27 mouse cellular contexts compared by ENCODE assay signal in genomic region chr17:26795386-26795785, GRCm38 (mm10). TPM values are rescaled to one million over a fixed set of nuclear protein-coding genes. Genes with fewer than 3 reads are reported as not detected.
"Had no signal": no experiment of that assay in that cellular context is flagged by ENCODE, and none has a peak within 500 bp of the region (broad histone marks: within the 10 kb centered on the region; RNA-seq: fewer than 3 reads in every experiment).

No protein-coding gene starts in this region.

- H3K4me3 ChIP-seq: gastrocnemius, adult 2 months; heart, adult 2 months; hindbrain, embryonic 10.5 days; hindbrain, embryonic 12.5 days; intestine, embryonic 15.5 days; layer of hippocampus, adult 2 months; left cerebral cortex, adult 2 months; limb, embryonic 10.5 days; limb, embryonic 12.5 days; liver, embryonic 13.5 days; liver, embryonic 15.5 days had no signal

- H3K4me2 ChIP-seq: hindbrain, embryonic 12.5 days; hindbrain, embryonic 14.5 days; intestine, embryonic 15.5 days; limb, embryonic 12.5 days; liver, embryonic 11.5 days; liver, embryonic 13.5 days; liver, embryonic 15.5 days had no signal

- ATAC-seq: hindbrain, embryonic 16.5 days; inflammation-experienced regulatory T-cells, adult 6 months; intestine, postnatal 0 days had no signal

- H3K9me3 ChIP-seq: hindbrain, embryonic 10.5 days; hindbrain, embryonic 12.5 days; intestine, embryonic 15.5 days; limb, embryonic 10.5 days; limb, embryonic 12.5 days; liver, embryonic 13.5 days; liver, embryonic 15.5 days had no signal

- H3K4me1 ChIP-seq: hindbrain, embryonic 10.5 days; hindbrain, embryonic 12.5 days; limb, embryonic 10.5 days; limb, embryonic 12.5 days; liver, embryonic 13.5 days; liver, embryonic 15.5 days had no signal

- H3K27me3 ChIP-seq: hindbrain, embryonic 12.5 days; intestine, embryonic 15.5 days; liver, embryonic 13.5 days had no signal

- H3K9ac ChIP-seq: hindbrain, embryonic 12.5 days; hindbrain, embryonic 14.5 days; intestine, embryonic 15.5 days; limb, embryonic 12.5 days; liver, embryonic 13.5 days; liver, embryonic 15.5 days had no signal

- H3K27ac ChIP-seq: gastrocnemius, adult 2 months; heart, adult 2 months; hindbrain, embryonic 10.5 days; hindbrain, embryonic 12.5 days; hindbrain, embryonic 14.5 days; intestine, embryonic 15.5 days; layer of hippocampus, adult 2 months; left cerebral cortex, adult 2 months; limb, embryonic 10.5 days; limb, embryonic 12.5 days; liver, embryonic 13.5 days; liver, embryonic 15.5 days had no signal

RNA-seq across cellular contexts. Expression of gene Nkx2-5, which starts 49.4 kb away (rescaled TPM):
- total RNA-seq: gastrocnemius, adult 2 months; gastrocnemius, postnatal 10 days; gastrocnemius, postnatal 25 days; gastrocnemius, postnatal 4 days; granulocyte monocyte progenitor cell, adult 5-6 weeks; layer of hippocampus, adult 2 months; layer of hippocampus, postnatal 10 days; layer of hippocampus, postnatal 25 days; left cerebral cortex, adult 2 months; left cerebral cortex, postnatal 14 days; left cerebral cortex, postnatal 36 days had no signal
- polyA plus RNA-seq: frontal cortex, adult 2 months; hindbrain, embryonic 10.5 days; hindbrain, embryonic 12.5 days; hindbrain, embryonic 14.5 days; hindbrain, embryonic 16.5 days; inflammation-experienced regulatory T-cells, adult 6 months; intestine, embryonic 15.5 days; kidney, embryonic 14.5 days; kidney, embryonic 16.5 days; limb, embryonic 12.5 days; liver, embryonic 13.5 days had no signal
